ENCODE assay signal across 8 mouse cellular contexts in the genomic region with DNA sequence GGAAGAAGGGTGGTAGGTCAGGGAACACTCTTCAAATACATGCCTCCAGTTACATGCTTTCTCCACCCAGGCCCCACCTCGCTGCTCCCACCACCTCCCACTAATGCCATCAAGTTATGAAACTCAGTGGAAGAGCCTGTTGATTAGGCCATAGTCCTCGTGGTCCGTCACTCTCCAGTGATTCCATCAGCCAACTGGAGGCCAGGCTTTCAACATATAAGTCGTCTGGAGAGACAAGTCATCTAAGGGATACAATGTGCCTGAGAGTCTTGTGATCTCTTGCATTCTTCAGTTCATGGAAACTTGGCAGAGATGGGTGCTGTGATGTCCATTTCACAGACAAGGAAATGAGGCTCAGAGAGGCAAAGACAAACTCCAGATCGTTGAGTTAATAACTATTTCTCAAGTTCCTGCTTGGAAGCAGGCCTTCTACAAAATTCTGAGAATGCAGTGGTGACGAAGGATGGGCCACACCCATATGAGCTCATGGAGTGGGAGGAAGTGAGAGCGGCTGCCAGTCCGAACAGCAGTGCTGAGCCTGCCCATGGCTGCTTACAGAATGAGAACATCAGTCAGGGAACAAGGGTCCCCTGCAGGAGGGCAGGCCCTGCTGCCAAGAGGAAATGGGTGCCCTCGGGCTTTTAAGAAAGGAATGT. TPM values are rescaled to one million over a fixed set of nuclear protein-coding genes. Genes with fewer than 3 reads are reported as not detected.
DNase-seq lines count a peak whose midpoint lies in the region; ATAC-seq and TF ChIP-seq lines count a peak whose summit lies in the region.
"Had no signal": no experiment of that assay in that cellular context is flagged by ENCODE, and none has a peak within 500 bp of the region (broad histone marks: within the 10 kb centered on the region; RNA-seq: fewer than 3 reads in every experiment).

No protein-coding gene starts in this region.

- no peak for TF ChIP-seq POLR2A in cerebellum, adult 2 months (IDR thresholded peaks at IDR 0.05; ENCODE audit: borderline replicate concordance, insufficient read depth, low read length)

- no peaks in the 10 kb centered on the region for H3K9me3 ChIP-seq in lung, embryonic 15.5 days
- H3K9me3 ChIP-seq: embryonic facial prominence, embryonic 12.5 days had no signal

- ATAC-seq in lung, embryonic 15.5 days (ENCODE audit: borderline replicate concordance, extremely low read depth, low FRiP score, low TSS enrichment): peak; percentile 76; the same call in 1 of the 2 replicates

- H3K4me2 ChIP-seq in lung, embryonic 15.5 days: no peak overlapping the region
- H3K4me2 ChIP-seq: embryonic facial prominence, embryonic 12.5 days had no signal

- WGBS in lung, embryonic 15.5 days: 41% methylated on average over 9 of the region's 9 CpGs
- WGBS in cerebellum, adult 2 months: 70% methylated on average over 9 of the region's 9 CpGs

- peak; percentile 24 to 78 for DNase-seq in urinary bladder, adult 18-20 months (ENCODE audit: low spot score in 2 of 2)
- no peak for DNase-seq in urinary bladder, adult 2 months (ENCODE audit: low spot score)
- peak; percentile 14 for DNase-seq in c-Kit-positive CD71-positive TER-119-positive erythroid progenitor cells, embryonic 14.5 days (ENCODE audit: low spot score)
- peak; percentile 78 for DNase-seq in heart, postnatal 25 days (ENCODE audit: low spot score)
- peak; percentile 59 for DNase-seq in splenic B cell, adult 2 months (ENCODE audit: low read depth, low spot score)
- DNase-seq in cerebellum, adult 2 months: no peak

- no peak for TF ChIP-seq CTCF in cerebellum, adult 2 months (IDR thresholded peaks at IDR 0.05; ENCODE audit: borderline replicate concordance, insufficient read depth, low read depth, low read length)

- intact Hi-C loops in heart, postnatal 25 days (cut with DNase I): loop anchor here (5.0 kb wide), 1 partner anchor 41 kb away; the partner anchor contains the start of gene Sirpa

- H3K27me3 ChIP-seq in lung, embryonic 15.5 days: no peaks in the 10 kb centered on the region
- H3K27me3 ChIP-seq in splenic B cell, adult 2 months (ENCODE audit: control insufficient read depth, insufficient read depth, low read length, poor library complexity, severe bottlenecking): no peaks in the 10 kb centered on the region
- H3K27me3 ChIP-seq in cerebellum, adult 2 months (ENCODE audit: control insufficient read depth, insufficient read depth, low read length): no peaks in the 10 kb centered on the region
- H3K27me3 ChIP-seq: embryonic facial prominence, embryonic 12.5 days had no signal

- no peak overlapping the region for H3K4me3 ChIP-seq in lung, embryonic 15.5 days
- H3K4me3 ChIP-seq in cerebellum, adult 2 months (replicated peaks; ENCODE audit: insufficient read depth, low read depth, low read length): no peak overlapping the region
- H3K4me3 ChIP-seq: embryonic facial prominence, embryonic 12.5 days had no signal

- H3K36me3 ChIP-seq in lung, embryonic 15.5 days: no peaks in the 10 kb centered on the region
- H3K36me3 ChIP-seq in splenic B cell, adult 2 months (ENCODE audit: control insufficient read depth, insufficient read depth, low read length, poor library complexity, severe bottlenecking): no peaks in the 10 kb centered on the region

- H3K4me1 ChIP-seq in lung, embryonic 15.5 days: no peaks in the 10 kb centered on the region
- no peaks in the 10 kb centered on the region; the same call in 1 of the 2 replicates for H3K4me1 ChIP-seq in cerebellum, adult 2 months (ENCODE audit: control insufficient read depth, insufficient read depth, low read length)
- H3K4me1 ChIP-seq: embryonic facial prominence, embryonic 12.5 days had no signal

- no peak overlapping the region for H3K9ac ChIP-seq in lung, embryonic 15.5 days
- H3K9ac ChIP-seq: embryonic facial prominence, embryonic 12.5 days had no signal

- no peak overlapping the region for H3K27ac ChIP-seq in lung, embryonic 15.5 days
- H3K27ac ChIP-seq in cerebellum, adult 2 months (ENCODE audit: insufficient read depth, low read length): no peak overlapping the region
- H3K27ac ChIP-seq: embryonic facial prominence, embryonic 12.5 days had no signal

RNA-seq across cellular contexts. Expression of gene Sirpa, which starts 40.6 kb away (rescaled TPM):
- 38.3 and 39.3 TPM in 2 replicates for polyA plus RNA-seq in urinary bladder, adult 2 months (2012; rRNA removed)
- 10 to 100 TPM; 24.6 to 28.1 TPM for total RNA-seq in heart, postnatal 25 days (2021)
- polyA plus RNA-seq in lung, embryonic 15.5 days (2015; fragmentation: Nextera tagmentation; extraction: Ambion mirVana): 18.4 and 20.6 TPM in 2 replicates
- 235 and 254 TPM in 2 replicates for polyA plus RNA-seq in cerebellum, adult 2 months (2012; rRNA removed)

Comparison
In these comparisons a context has a peak if more than half of its experiments do, and no peak if none do; other contexts are left out.
1. DNase-seq: peak in urinary bladder, adult 18-20 months (2 of 2), c-Kit-positive CD71-positive TER-119-positive erythroid progenitor cells, embryonic 14.5 days (single experiment), heart, postnatal 25 days (single experiment) and splenic B cell, adult 2 months (single experiment); none in urinary bladder, adult 2 months (single experiment) and cerebellum, adult 2 months (0 of 2).